Mouse (Mus musculus) megakaryocyte, embryonic 14.5 days (primary cell): ENCODE measurements around the gene Efna3. TPM values are rescaled to one million over a fixed set of nuclear protein-coding genes. Genes with fewer than 3 reads are reported as not detected.

ENCODE experiments used
- H3K27me3 ChIP-seq: replicated peaks from 2 replicates; pipeline ENCODE3; 2012; ENCODE audit warnings: inconsistent platforms
- H3K36me3 ChIP-seq: replicated peaks from 2 replicates; pipeline ENCODE3; 2012; ENCODE audit warnings: low read length, inconsistent platforms, mixed read lengths
- H3K4me1 ChIP-seq: 2 replicates; pipeline ENCODE4 v1.6.1; 2012; ENCODE audit warnings: inconsistent platforms
- H3K4me3 ChIP-seq: replicated peaks from 2 replicates; pipeline ENCODE3; 2012; ENCODE audit warnings: moderate library complexity, mild to moderate bottlenecking, inconsistent platforms
- H3K9me3 ChIP-seq: 2 replicates; pipeline ENCODE4 v1.6.1; 2012; ENCODE audit warnings: inconsistent platforms
- FLI1 ChIP-seq: IDR thresholded peaks from 2 replicates; pipeline ENCODE4 v1.6.1; 2012; ENCODE audit warnings: low read length, inconsistent platforms, mixed read lengths
- GATA1 ChIP-seq: IDR thresholded peaks from 3 replicates; pipeline ENCODE4 v1.6.1; 2012; ENCODE audit warnings: mixed read lengths, low read length, inconsistent platforms, borderline replicate concordance
- polyA plus RNA-seq: library from polyadenylated mRNA; stranded (reverse); fragments of >175 nt; gene quantifications from 2 replicates; pipeline ENCODE4 v1.2.3, GENCODE M21; 2012; ENCODE audit warnings: low replicate concordance; ENCODE audit not compliant: insufficient read depth

Efna3 gene
- polyA plus RNA-seq, 1 experiment = not detected

GRCm38 (mm10) chr3:89328623-89329022, 5.9 kb upstream of the Efna3 start:
- TF ChIP-seq FLI1 = no peak
- TF ChIP-seq GATA1 = no peak
- Histone ChIP-seq H3K9me3 (no peaks in the 10 kb centered on the region), H3K36me3 (no peaks in the 10 kb centered on the region), H3K4me3 (no peak overlapping the region), H3K4me1 (peaks cover 5% of the 10 kb centered on the region; the same call in 1 of the 2 replicates), H3K27me3 (peaks cover 93% of the 10 kb centered on the region)

GRCm38 (mm10) chr3:89327371-89327870, 4.7 kb upstream of the Efna3 start:
- Histone ChIP-seq H3K9me3 (no peaks in the 10 kb centered on the region), H3K4me3 (no peak overlapping the region), H3K36me3 (no peaks in the 10 kb centered on the region), H3K27me3 (peaks cover 93% of the 10 kb centered on the region), H3K4me1 (peaks cover 11% of the 10 kb centered on the region)
- TF ChIP-seq GATA1 (no peak), FLI1 (no peak)

- Histone ChIP-seq H3K36me3 (no peaks in the 10 kb centered on the region), H3K9me3 (no peaks in the 10 kb centered on the region), H3K4me1 (peaks cover 26% of the 10 kb centered on the region), H3K27me3 (peaks cover 93% of the 10 kb centered on the region), H3K4me3 (no peak overlapping the region)
- TF ChIP-seq FLI1 (no peak), GATA1 (no peak)
Observed at GRCm38 (mm10) chr3:89325882-89326281, 3.1 kb upstream of the Efna3 start.

- H3K27me3 ChIP-seq = peaks cover 97% of the 10 kb centered on the region
- peaks cover 44% of the 10 kb centered on the region for H3K4me1 ChIP-seq
- TF ChIP-seq GATA1 (no peak), FLI1 (no peak)
- no peaks in the 10 kb centered on the region for H3K9me3 ChIP-seq
- H3K36me3 ChIP-seq = no peaks in the 10 kb centered on the region
- H3K4me3 ChIP-seq = peak overlapping the region; percentile 87
Observed at GRCm38 (mm10) chr3:89322131-89322500, 649 bp downstream of the Efna3 start.

GRCm38 (mm10) chr3:89321183-89322130, 1.3 kb downstream of the Efna3 start:
- peak overlapping the region; percentile 87 for H3K4me3 ChIP-seq
- H3K9me3 ChIP-seq = no peaks in the 10 kb centered on the region
- no peaks in the 10 kb centered on the region for H3K36me3 ChIP-seq
- no peak for TF ChIP-seq GATA1
- TF ChIP-seq FLI1 = no peak
- peaks cover 51% of the 10 kb centered on the region for H3K4me1 ChIP-seq
- H3K27me3 ChIP-seq = peaks cover 97% of the 10 kb centered on the region

- H3K27me3 ChIP-seq = peaks cover 97% of the 10 kb centered on the region
- H3K4me3 ChIP-seq = peak overlapping the region; percentile 62
- no peaks in the 10 kb centered on the region for H3K9me3 ChIP-seq
- H3K36me3 ChIP-seq = no peaks in the 10 kb centered on the region
- peaks cover 58% of the 10 kb centered on the region for H3K4me1 ChIP-seq
- TF ChIP-seq GATA1 = no peak
- no peak for TF ChIP-seq FLI1
Observed at GRCm38 (mm10) chr3:89320581-89321182, 2.1 kb downstream of the Efna3 start.

- TF ChIP-seq FLI1 (no peak), GATA1 (no peak)
- Histone ChIP-seq H3K27me3 (peaks cover 95% of the 10 kb centered on the region), H3K4me3 (peak overlapping the region; percentile 80), H3K36me3 (no peaks in the 10 kb centered on the region), H3K9me3 (no peaks in the 10 kb centered on the region), H3K4me1 (peaks cover 68% of the 10 kb centered on the region)
Observed at GRCm38 (mm10) chr3:89319591-89320350, 3.0 kb downstream of the Efna3 start.

GRCm38 (mm10) chr3:89318971-89319590, 3.7 kb downstream of the Efna3 start:
- Histone ChIP-seq H3K36me3 (no peaks in the 10 kb centered on the region), H3K4me1 (peaks cover 69% of the 10 kb centered on the region), H3K27me3 (peaks cover 97% of the 10 kb centered on the region), H3K4me3 (no peak overlapping the region), H3K9me3 (no peaks in the 10 kb centered on the region)
- TF ChIP-seq FLI1 = no peak
- TF ChIP-seq GATA1 = no peak

- Histone ChIP-seq H3K36me3 (no peaks in the 10 kb centered on the region), H3K4me1 (peaks cover 69% of the 10 kb centered on the region), H3K4me3 (no peak overlapping the region), H3K9me3 (no peaks in the 10 kb centered on the region), H3K27me3 (peaks cover 96% of the 10 kb centered on the region)
- no peak for TF ChIP-seq FLI1
- TF ChIP-seq GATA1 = no peak
Observed at GRCm38 (mm10) chr3:89318316-89318715, 4.4 kb downstream of the Efna3 start.
